Mouse (Mus musculus) embryonic facial prominence, embryonic 11.5 days (tissue): ENCODE results near the gene Taf15. TPM values are rescaled to one million over a fixed set of nuclear protein-coding genes. Genes with fewer than 3 reads are reported as not detected.
"Not testable (repeated sequence)": the region's sequence is repeated elsewhere in the genome, so short reads cannot be mapped to it uniquely, and the experiment has no call there.

Experiments used
- ATAC-seq: fragments of 200-750 bp; cut with Nextera tagmentation; replicated peaks from 2 replicates; pipeline ENCODE4 v1.8.0; 2017; ENCODE audit warnings: low read depth; ENCODE audit not compliant: insufficient number of reproducible peaks, low FRiP score, low TSS enrichment
- DNase-seq: peaks from one replicate; pipeline ENCODE4 v3.0.0-alpha.2; 2015; ENCODE audit warnings: low spot score
- H3K27ac ChIP-seq: fragments of 300-500 bp; sonication (generic); replicated peaks from 2 replicates; pipeline ENCODE4 v1.5.1; 2014; ENCODE audit warnings: mild to moderate bottlenecking, low read depth, low read length, control low read depth
- H3K27me3 ChIP-seq: fragments of 300-500 bp; sonication (generic); 2 replicates; pipeline ENCODE4 v1.6.1; 2014; ENCODE audit warnings: mild to moderate bottlenecking, low read length, moderate library complexity, mixed read lengths; ENCODE audit not compliant: control insufficient read depth, insufficient read depth
- H3K36me3 ChIP-seq: fragments of 300-500 bp; sonication (generic); replicated peaks from 2 replicates; pipeline ENCODE4 v1.6.1; 2014; ENCODE audit warnings: low read depth, mild to moderate bottlenecking, low read length, moderate library complexity, mixed read lengths; ENCODE audit not compliant: control insufficient read depth, insufficient read depth
- H3K4me1 ChIP-seq: fragments of 300-500 bp; sonication (generic); 2 replicates; pipeline ENCODE4 v1.6.1; 2014; ENCODE audit warnings: low read length, mixed read lengths; ENCODE audit not compliant: control insufficient read depth, insufficient read depth
- H3K4me2 ChIP-seq: fragments of 300-500 bp; sonication (generic); 2 replicates; pipeline ENCODE4 v1.6.1; 2014; ENCODE audit warnings: low read depth, mild to moderate bottlenecking, control low read depth, low read length, moderate library complexity
- H3K4me3 ChIP-seq: fragments of 300-500 bp; sonication (generic); 2 replicates; pipeline ENCODE4 v1.5.1; 2014; ENCODE audit warnings: low read depth, low read length, control low read depth
- H3K9ac ChIP-seq: fragments of 300-500 bp; sonication (generic); replicated peaks from 2 replicates; pipeline ENCODE4 v1.6.1; 2014; ENCODE audit warnings: mild to moderate bottlenecking, control low read depth, low read length
- H3K9me3 ChIP-seq: fragments of 300-500 bp; sonication (generic); replicated peaks from 2 replicates; pipeline ENCODE4 v1.6.1; 2016; ENCODE audit warnings: mild to moderate bottlenecking, low read length, inconsistent platforms, mixed read lengths; ENCODE audit not compliant: control insufficient read depth
- WGBS: fragments of 180-500 bp; shearing (Covaris S2); extraction: QIAGEN DNeasy Blood & Tissue Kit; methylation state at CpG from one replicate; pipeline ENCODE4 v1.1.7; 2014; 5-methylcytosine and 5-hydroxymethylcytosine counted together
- polyA plus RNA-seq: library from polyadenylated mRNA; unstranded; fragments of >200 nt; fragmentation: Nextera tagmentation; extraction: Ambion mirVana; gene quantifications from 2 replicates; pipeline ENCODE4 v1.2.1, GENCODE M21; 2014

The Taf15 gene
- polyA plus RNA-seq, 1 experiment from 2014 or later: 8.9 TPM

DNA sequence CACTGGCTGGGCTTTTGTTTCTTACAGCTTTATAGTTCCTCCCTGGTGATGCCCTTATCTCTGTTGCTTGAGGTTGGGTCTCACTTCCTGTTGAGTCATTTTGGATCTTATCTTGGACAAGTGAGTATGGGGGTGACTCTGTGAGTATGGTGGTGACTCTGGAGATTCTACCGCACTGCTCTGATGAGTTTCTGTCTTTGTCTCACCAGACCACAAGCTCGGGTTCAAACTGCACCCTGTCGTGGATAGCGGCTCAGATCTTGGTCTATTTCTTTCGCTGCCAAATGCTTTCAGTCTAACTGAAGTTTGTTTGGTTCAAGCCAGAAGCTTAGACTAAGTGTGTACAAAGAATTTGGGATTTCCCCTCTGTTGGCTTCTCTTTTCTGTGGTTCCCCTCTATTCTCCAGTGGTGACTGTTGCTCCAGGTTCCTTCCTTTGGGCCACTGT lies 77.3 kb downstream of the Taf15 start:
- no peak for ATAC-seq
- Histone ChIP-seq H3K4me3 (no peak overlapping the region), H3K9me3 (no peaks in the 10 kb centered on the region), H3K4me1 (no peaks in the 10 kb centered on the region), H3K27ac (no peak overlapping the region), H3K27me3 (no peaks in the 10 kb centered on the region), H3K4me2 (no peak overlapping the region), H3K36me3 (no peaks in the 10 kb centered on the region), H3K9ac (no peak overlapping the region)
- WGBS: 92% methylated on average over 5 of the region's 5 CpGs
- no peak for DNase-seq

DNA sequence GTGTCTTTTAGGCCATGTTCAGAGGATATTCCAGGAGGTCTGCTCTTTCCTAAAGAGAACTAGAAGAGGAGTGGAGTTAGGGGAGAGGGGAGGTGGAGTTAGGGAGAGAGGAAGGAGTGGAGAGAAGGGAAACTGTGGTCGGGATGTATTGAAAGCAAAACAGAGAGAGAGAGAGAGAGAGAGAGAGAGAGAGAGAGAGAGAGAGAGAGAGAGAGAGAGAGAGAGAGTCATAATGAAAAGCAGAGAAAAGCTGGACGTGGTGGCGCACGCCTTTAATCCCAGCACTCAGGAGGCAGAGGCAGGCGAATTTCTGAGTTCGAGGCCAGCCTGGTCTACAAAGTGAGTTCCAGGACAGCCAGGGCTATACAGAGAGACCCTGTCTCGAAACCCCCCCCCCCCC lies 78.2 kb downstream of the Taf15 start:
- H3K9me3 ChIP-seq, H3K4me3 ChIP-seq, H3K36me3 ChIP-seq, DNase-seq, H3K4me1 ChIP-seq, H3K27ac ChIP-seq, H3K4me2 ChIP-seq, ATAC-seq, H3K27me3 ChIP-seq, H3K9ac ChIP-seq: not testable (repeated sequence)
- WGBS: 88% methylated on average over 7 of the region's 7 CpGs

DNA sequence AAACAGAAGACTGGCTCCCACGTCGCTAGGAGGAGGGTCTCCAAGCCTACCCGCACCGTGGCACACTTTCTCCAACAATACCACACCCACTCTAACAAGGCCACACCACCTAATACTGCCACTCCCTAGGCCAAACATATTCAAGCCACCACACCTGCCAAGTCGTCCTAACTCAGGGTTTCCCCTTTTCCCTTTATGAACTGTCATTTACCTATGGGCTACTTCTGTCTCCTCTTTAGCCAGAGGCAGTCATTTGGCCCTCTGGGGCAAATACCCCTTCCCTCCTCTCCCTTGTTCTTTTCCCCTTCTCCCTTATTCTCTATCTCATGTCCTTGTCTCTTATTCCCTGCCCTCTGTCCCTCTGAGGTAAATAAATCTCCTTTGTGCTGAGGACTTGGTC lies 78.8 kb downstream of the Taf15 start:
- no peak for ATAC-seq

More for the DNA sequence above, 78.8 kb downstream of the Taf15 start:
- WGBS: 84% methylated on average over 5 of the region's 5 CpGs
- DNase-seq: no peak
- Histone ChIP-seq H3K9ac (no peak overlapping the region), H3K4me2 (no peak overlapping the region), H3K36me3 (no peaks in the 10 kb centered on the region), H3K27me3 (no peaks in the 10 kb centered on the region), H3K4me1 (no peaks in the 10 kb centered on the region), H3K9me3 (no peaks in the 10 kb centered on the region), H3K27ac (no peak overlapping the region), H3K4me3 (no peak overlapping the region)

Other genes starting within 250 kb of the Taf15 start
- gene Slfn14, start 186.4 kb upstream of the Taf15 start, polyA plus RNA-seq: 0.56 and 0.81 TPM in 2 replicates
- 93.5 and 96.0 TPM in 2 replicates for gene Ap2b1, start 174.1 kb upstream of the Taf15 start, polyA plus RNA-seq
- gene Pex12, start 170.5 kb upstream of the Taf15 start, polyA plus RNA-seq: 13.8 and 16.8 TPM in 2 replicates
- gene Rasl10b, start 63.9 kb upstream of the Taf15 start, polyA plus RNA-seq: 2.1 and 2.4 TPM in 2 replicates
- gene Gas2l2, start 43.6 kb upstream of the Taf15 start, polyA plus RNA-seq: not detected in 2 replicates
- 0.38 and 0.54 TPM in 2 replicates for gene 1700020L24Rik, start 35.4 kb upstream of the Taf15 start, polyA plus RNA-seq
- gene Mmp28, start 10.0 kb upstream of the Taf15 start, polyA plus RNA-seq: 3.2 and 3.8 TPM in 2 replicates
- not detected in 2 replicates for gene Heatr9, start 49.1 kb downstream of the Taf15 start, polyA plus RNA-seq
- gene Ccl5, start 57.4 kb downstream of the Taf15 start, polyA plus RNA-seq: not detected in 2 replicates
- 1.2 and 3.1 TPM in 2 replicates for gene Ccl9, start 105.5 kb downstream of the Taf15 start, polyA plus RNA-seq
- gene Ccl6, start 120.0 kb downstream of the Taf15 start, polyA plus RNA-seq: 1.2 and 3.1 TPM in 2 replicates
- gene Rpl9-ps1, start 172.5 kb downstream of the Taf15 start, polyA plus RNA-seq: not detected in 2 replicates
- gene Ccl3, start 176.3 kb downstream of the Taf15 start, polyA plus RNA-seq: 0.68 and 1.6 TPM in 2 replicates
- 0.92 TPM in 1 of 2 replicates, not detected in the other for gene Ccl4, start 189.5 kb downstream of the Taf15 start, polyA plus RNA-seq
- 0.59 TPM in 1 of 2 replicates, not detected in the other for gene Wfdc17, start 230.9 kb downstream of the Taf15 start, polyA plus RNA-seq
- not detected in 2 replicates for gene Wfdc18, start 235.9 kb downstream of the Taf15 start, polyA plus RNA-seq